Mouse (Mus musculus): ENCODE data around the gene Lbx2. TPM values are rescaled to one million over a fixed set of nuclear protein-coding genes. Genes with fewer than 3 reads are reported as not detected.

Gene Lbx2
- polyA plus RNA-seq, 1 experiment = 0.71 TPM

DNA sequence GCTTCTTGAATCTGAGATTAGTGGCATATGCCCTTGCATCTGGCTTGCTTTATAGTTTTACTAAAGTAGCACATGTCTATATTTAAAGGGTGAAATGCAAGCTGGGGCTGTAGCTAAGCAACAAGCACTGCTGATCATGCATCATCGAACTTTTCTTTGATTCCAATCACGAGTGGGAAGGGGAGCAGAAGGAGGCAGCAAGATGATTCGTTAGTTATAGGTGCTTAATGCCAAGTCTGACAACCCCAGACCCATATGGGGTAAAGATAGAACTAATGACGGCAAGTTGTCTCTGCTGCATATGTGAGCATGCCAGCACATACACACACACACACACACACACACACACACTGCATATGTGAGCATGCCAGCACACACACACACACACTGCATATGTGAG, 18.0 kb downstream of the Lbx2 start:
- WGBS = 84% methylated on average over 4 of the region's 4 CpGs
- no peak for DNase-seq (ENCODE audit: low read depth, low spot score)

DNA sequence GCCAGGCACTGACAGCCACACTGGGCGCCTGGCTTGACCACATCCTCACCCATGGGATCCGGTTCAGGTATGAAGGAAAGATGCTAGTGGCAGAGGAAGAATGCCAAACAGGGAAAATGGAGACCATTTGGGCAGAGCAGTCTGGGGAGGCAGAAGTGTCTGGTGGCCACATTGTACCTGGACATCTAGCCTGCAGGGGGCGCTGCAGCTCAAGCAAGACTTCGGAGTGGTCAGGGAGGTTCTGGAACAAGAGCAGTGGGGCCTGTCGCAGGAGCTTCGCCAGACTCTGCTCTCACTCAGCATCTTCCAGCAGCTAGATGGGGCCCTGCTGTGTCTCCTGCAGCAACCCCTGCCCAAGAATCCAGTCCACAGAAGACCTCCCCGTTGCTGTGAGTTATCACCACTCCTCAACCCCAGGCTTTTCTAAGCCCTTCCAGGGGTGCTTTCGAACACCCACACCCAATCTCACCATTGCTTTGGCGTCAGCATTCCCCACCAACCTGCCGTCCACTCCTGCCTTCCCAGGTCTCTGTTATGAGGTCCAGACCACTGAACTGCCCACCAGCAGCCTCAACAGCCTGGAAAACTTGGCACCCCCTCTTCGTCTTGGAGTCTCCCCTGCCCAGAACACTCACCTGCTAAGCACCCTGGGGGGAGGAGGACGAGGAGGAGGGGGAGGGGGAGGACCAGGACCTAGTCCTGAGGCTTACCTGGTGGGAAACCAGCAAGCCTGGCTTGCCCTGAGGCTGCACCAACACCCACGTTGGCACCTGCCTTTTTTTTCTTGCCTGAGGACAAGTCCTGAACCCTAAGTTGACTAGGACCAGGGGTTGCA, 21.6 kb downstream of the Lbx2 start:
- DNase-seq (ENCODE audit: low read depth, low spot score) = no peak
- WGBS = 41% methylated on average over 13 of the region's 13 CpGs

DNA sequence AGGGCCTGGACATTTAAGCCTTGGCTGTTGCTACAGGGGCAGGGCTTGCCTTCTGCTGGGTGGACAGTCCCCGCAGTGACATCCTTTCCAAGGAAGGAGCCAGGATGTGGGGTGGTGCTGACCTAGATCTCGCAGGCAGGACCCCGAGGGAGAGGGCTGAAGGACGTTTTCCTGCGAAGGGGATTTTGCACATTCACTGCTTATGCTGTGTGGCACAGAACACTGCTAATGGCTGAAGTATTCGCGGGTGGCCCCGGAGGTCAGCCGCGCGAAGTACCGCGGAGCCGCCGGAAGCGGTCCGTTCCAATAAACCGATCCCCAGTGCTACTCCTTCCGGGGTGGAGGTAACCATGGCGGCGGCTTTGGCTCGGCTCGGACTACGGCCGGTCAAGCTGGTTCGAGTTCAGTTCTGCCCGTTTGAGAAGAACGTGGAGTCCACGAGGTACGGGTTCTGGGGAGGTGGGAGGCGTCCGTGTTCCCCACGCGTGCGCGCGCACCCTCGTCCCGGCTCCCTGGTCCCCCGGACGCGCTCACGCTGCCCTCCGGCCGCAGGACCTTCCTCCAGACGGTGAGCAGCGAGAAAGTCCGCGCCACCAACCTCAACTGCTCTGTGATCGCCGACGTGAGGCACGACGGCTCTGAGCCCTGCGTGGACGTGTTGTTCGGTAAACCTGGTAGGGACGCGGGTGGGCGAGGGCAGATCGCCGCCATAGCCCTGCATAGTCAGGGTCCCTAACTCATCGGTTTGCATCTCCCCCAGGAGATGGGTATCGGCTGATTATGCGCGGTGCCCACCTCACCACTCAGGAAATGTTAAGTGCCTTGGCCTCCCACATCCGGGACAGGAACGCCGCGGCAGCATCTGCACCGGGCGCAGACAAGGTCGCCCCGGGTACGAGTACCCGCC, 22.8 kb downstream of the Lbx2 start, which contains the start of gene Mrpl53:
Gene Mrpl53 (plus strand): TSS at position 279 of the 907 bp plus-strand sequence.
- WGBS = 1% methylated on average over 76 of the region's 76 CpGs
- DNase-seq (ENCODE audit: low read depth, low spot score) = no peak

DNA sequence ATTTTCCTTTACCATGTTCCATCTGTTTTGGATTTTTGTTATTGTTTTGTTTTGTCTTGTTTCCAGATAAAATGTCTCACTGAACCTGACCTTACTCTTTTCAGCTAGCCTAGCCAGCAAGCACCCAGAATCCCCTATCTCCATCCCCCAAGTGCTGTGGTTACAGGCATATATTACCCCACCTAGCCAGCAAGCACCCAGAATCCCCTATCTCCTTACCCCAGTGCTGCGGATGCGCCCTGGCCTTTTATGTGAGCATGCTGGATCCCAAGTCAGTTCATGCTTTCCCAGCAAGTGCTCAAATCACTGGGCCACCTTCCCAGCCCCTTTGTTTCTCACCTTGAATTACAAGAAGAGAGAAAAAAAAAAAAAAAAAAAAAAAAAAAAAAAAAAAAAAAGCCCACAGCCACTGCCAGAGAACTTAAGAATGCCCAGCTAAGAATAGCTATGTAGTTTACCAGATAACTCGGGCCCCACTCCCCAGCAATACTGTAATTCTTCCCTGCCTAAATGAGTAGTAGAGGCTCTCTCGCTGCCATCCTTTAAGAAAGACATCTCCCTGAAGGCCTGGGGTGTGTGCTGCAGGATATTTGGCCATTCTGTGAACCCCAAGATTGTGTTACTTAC, 25.5 kb downstream of the Lbx2 start:
- no peak for DNase-seq (ENCODE audit: low read depth, low spot score)
- 84% methylated on average over 4 of the region's 4 CpGs for WGBS

DNA sequence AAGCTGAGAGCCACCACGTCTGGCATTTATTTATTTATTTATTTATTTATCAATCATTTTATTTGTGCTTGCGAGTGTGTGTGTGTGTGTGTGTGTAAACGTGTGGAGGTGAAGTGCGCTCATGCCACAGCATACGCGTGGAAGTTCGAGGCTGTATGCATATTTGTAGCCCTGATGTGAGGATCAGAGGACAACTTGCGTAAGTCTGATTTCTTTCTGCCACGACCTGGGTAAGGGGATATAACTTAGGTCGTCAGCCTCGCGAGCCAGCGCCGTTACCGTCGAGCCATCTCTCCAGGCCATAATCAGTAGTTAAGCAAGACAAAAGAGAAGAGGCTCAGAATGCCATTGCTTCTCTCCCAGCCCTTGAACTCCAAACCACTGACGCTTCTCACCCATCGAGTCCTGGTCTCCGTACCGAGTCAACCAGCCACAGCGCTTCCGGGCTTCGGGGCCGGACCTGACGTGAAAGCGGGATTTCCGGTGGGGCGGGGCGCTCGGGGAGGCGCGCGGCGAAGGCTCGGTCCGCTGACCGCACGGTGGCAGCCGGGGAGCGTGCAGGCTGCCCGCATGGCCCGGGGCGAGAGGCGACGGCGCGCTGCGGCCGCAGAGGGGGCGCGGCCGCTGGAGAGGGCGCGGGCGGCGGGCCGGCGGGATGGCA, 29.0 kb downstream of the Lbx2 start, which contains the start of gene Mogs:
Gene Mogs (plus strand): TSS at position 486 of the 661 bp plus-strand sequence.
- DNase-seq (ENCODE audit: low read depth, low spot score) = no peak
- under 1% methylated on average over 57 of the region's 58 CpGs for WGBS

DNA sequence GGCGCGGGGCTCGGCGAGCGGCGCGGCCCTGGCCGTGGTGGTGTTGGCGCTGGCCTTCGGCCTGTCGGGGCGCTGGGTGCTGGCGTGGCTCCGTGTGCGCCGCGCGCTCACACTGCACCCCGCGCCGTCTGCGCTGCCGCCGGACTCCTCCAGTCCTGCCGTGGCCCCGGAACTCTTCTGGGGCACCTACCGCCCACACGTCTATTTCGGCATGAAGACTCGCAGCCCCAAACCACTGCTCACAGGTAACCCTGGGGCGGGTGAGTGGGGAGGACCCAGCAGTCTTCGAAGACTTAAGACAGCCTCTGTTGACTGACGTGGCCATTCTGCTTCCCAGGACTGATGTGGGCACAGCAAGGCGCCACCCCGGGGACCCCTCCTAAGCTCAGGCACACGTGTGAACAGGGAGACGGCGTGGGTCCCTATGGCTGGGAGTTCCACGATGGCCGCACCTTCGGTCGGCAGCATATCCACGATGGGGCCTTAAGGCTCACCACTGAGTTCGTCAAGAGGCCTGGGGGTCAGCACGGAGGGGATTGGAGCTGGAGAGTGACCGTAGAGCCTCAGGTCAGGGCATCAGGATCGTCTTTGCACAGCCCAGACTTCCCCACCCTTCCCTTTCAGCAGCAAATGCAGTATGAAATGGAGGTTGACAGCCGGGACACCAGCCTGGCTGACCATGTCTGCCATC, 29.7 kb downstream of the Lbx2 start:
- no peak for DNase-seq (ENCODE audit: low read depth, low spot score)
- under 1% methylated on average over 47 of the region's 48 CpGs for WGBS

DNA sequence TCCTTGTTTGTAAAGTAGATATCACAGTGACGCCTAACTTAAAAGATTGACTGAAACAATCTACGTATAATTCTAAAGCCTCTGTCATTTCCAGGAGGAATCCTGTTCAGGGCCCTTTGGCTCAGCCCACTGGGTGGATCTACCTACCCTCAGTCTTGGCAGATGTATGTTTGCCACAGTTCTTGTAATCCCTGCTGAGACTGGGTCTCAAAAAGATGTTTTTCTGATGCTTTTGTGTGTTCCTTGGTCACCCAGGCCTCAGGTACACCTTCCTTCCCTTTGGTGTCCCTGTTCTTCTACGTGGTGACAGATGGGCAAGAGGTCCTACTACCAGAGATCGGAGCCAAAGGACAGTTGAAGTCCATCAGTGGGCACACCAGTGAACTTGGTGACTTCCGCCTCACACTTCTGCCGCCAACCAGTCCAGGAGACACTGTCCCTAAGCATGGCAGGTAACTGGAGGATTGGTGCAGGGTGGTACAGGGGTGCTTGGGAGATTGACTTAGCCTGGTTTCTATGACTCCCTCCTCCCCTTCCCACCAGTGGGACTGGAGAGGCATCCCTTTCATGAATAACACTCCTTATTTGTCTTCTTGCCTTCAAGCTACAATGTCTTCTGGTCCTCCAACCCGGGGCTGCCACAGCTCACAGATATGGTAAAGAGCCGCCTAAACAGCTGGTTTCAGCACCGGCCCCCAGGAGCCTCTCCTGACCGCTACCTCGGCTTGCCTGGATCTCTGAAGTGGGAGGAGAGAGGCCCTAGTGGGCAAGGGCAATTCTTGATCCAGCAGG, 30.4 kb downstream of the Lbx2 start:
- no peak for DNase-seq (ENCODE audit: low read depth, low spot score)
- WGBS = 66% methylated on average over 11 of the region's 11 CpGs

DNA sequence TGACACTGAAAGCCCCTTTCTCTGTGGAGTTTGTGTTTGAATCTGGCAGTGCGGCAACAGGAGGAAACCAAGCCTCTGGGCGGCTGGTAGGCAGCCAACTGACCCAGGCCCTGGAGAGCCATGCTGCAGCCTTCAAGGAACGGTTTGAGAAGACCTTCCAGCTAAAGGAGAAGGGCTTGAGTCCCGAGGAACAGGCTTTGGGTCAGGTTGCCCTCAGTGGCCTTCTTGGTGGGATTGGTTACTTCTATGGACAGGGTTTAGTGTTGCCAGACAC, 30.9 kb downstream of the Lbx2 start:
- 85% methylated on average over 4 of the region's 4 CpGs for whole genome bisulfite sequencing
- DNase-seq (ENCODE audit: low read depth, low spot score) = no peak

DNA sequence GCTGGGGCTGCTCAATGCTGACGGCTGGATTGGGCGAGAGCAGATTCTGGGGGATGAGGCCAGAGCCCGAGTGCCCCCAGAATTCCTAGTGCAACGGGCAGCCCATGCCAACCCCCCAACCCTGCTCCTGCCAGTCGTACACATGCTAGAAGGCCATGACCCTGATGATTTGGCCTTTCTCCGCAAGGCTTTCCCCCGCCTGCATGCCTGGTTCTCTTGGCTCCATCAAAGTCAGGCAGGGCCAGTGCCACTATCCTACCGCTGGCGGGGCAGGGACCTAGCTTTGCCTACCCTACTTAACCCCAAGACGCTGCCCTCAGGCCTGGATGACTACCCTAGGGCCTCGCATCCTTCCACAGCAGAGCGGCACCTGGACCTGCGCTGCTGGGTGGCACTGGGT, 31.4 kb downstream of the Lbx2 start:
- 90% methylated on average over 13 of the region's 13 CpGs for WGBS
- no peak for DNase-seq (ENCODE audit: low read depth, low spot score)

DNA sequence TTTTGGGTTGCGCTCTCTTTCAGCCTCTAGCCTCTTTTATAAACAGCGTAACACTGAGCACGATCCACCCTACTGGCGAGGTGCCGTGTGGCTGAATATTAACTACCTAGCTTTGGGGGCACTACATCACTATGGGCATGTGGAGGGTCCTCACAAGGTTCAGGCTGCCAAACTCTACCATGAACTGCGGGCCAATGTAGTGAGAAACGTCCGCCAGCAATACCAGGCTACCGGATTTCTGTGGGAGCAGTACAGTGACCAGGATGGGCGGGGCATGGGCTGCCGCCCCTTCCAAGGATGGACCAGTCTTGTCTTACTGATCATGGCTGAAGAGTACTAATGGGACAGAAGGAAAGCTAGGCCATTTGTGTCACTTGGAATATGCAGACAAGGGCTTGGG, 32.2 kb downstream of the Lbx2 start:
- 81% methylated on average over 11 of the region's 11 CpGs for WGBS
- no peak for DNase-seq (ENCODE audit: low read depth, low spot score)

DNA sequence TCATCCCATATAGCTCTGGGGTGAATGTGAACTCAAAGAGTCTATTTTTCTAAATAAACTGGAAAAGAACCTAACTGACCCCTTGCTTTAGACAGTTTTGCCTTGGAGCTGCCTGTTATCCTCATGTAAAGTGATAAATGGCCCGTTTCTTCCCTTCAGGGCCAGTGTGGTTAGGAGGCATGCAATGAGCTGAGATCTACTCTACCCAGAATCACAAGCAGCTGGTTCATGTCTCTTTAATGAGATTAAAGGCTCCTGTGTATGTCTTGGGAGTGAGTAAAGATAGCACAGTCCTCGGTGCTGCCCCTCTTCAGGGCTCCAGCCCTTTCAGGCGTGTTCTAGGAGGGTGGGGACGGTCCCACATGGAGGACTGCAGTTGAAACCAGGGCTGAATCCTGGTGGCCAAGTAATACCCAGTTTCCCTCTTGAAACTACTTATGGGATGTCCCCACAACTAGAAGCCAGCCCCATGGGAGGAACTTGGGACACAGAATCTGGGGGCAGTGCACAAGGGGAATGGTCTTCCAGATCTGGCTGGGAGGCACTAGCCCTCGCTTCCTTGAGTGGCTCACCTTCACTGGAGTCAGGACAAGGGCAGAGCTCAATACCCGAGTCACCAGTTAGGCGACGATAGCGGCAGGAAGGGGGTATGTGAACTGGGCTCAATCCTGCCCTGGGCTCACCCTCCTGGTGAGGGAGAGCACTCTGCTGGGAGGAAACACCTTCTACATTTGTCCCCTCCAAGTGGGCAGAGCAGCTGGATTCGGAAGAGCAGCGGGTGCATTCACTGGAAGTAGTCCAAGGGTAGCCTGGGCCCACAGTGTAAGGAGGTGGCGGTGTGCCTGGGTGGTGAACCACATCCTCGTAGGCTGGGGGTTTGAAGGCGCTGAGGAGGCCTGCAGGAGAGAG, 32.9 kb downstream of the Lbx2 start:
- no peak for DNase-seq (ENCODE audit: low read depth, low spot score)
- WGBS = 72% methylated on average over 14 of the region's 14 CpGs

DNA sequence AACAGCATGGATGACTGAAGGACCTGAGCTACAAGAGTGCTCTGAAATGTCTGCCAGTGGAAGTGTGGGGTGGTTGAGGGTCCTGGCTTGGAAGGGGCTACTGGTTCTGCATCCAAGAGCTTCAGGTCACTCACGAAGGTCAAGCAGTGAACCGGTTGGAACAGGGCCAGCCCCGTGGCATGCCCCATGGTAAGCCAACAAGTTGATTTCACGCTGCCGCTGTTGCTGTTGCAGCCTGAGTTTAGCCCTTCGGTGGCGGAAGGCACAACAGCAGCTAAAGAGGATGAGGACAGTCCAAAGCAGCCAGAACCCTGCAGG, 33.5 kb downstream of the Lbx2 start:
- no peak for DNase-seq (ENCODE audit: low read depth, low spot score)
- 60% methylated on average over 7 of the region's 7 CpGs for WGBS

DNA sequence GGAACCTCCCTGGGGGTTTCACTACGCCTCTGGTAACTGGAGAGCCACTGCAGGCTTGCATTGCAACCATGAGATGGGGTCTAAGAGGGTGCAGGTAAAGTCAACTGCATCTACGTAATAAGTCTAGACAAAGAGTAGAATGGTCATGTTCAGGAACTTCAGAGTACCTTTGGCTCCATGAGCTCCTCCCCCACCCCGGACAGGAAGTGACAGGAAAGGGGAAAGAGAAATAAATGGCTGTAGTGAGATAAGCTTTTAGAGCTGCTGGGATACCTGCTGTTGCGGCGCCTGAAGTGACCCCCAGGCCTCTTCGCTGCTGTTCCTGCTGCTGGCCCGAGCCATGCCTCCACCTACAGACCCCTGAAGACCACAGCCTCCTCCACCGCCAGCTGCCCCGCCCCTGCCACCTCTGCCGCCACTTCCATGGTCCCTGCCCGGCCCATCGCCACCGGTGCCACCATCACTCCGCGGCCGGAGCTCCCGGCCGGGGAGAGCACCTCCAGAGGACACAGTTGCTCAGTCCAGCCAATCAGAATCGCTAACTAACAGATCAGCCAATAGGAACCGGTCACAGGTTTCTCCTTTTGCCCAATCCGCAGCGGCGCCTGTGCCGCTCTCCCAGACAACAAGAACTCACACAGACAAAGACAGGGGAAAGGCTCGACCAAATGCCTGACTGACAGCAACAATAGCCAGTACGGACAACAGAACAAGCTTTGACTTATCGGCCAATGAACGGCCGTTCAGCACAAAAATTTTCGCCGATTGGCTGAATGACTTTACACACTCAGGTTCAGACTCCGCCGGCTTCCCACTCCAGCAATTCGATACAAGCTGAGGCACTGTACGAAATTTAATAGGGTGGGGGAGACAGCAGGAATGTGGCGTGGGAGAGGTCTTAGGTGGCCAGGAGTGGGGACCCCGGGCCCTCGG, 35.0 kb downstream of the Lbx2 start, which contains the start of gene Wbp1:
Gene Wbp1 (minus strand): TSS at position 630 of the 933 bp plus-strand sequence.
- under 1% methylated on average over 37 of the region's 38 CpGs for WGBS
- peak; percentile 100 for DNase-seq (ENCODE audit: low read depth, low spot score)

DNA sequence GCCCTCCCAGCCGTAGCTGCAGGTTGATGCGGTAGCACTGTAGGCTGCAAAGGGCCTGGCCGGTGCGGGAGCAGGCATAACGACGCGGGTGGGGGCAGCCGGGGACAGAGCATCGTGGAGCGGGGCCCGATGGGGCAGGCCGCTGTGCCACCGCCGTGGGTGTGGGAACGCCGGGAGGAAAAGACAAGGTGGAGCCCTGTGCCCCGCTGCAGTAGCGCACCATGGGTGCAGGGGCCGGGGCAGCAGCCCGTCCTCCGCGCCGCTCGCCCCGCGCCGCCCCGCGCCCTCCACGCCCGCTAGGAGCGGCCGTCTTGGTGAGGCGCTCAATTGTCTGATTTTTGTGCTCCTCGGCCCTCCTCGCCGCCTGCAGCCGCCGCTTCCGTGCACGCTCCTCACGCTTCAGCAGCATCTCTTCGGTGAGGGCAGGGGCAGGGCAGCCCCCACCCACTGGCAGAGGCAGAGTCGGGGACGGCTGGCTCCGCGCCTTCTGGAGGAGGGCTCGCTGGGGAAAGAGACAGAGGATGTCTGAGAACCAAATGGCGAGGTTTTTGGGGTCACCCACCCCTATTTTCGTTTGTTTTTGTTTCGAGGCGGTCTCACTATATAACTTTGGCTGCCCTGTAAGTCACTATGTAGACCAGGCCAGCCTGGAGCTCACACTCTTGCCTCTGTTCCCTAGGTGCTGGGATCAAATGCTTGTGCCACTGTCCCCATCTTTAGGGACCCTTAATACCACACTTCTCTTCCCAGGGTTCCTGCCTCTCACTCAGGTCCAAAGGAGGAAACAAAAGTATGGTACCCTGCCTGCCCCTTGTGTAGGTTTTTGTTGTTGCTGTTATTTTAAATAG, 35.9 kb downstream of the Lbx2 start:
- 2% methylated on average over 52 of the region's 52 CpGs for WGBS
- no peak for DNase-seq (ENCODE audit: low read depth, low spot score)

DNA sequence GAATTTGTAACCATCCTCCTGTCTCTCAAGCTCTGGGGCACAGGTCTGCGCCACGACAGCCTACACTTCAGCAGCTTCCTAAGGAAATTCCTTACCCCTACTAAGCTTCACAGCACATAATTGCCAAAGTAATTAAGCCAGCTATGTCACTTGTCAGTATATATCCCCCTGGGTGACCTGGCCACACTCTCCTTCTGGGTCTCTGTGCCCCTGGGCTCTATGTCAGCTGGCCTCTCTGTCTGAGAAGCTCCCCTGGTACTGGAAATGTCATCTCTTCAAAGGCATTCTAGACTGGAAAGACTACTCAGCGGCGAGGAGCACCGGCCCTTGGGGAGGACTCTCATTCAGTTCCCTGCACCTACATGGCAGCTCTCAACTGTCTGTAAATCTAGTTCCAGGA, 36.8 kb downstream of the Lbx2 start:
- DNase-seq (ENCODE audit: low read depth, low spot score) = no peak
- WGBS = 89% methylated on average over 5 of the region's 5 CpGs

DNA sequence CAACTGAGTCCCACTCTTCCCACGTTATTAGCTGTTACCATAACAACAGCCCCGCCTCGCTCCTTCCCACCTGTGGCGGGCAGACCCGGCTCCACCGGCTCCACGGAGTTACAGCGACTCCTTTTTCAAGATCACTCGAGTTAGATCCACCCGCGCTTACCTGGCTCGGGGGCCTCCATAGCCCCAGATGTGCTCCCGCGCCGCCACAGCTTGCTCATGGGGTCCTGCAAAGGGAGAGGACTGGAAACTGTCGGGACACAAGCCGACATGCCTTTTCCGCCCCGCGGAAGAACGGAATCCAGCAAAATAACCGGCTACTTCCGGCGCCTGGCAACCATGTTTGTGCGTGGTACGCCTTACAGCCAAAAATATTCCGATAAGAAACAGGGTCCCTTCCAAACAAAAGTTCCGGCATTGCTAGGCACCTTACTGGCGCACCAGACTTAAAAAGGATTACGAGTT, 38.7 kb downstream of the Lbx2 start:
- no peak for DNase-seq (ENCODE audit: low read depth, low spot score)
- under 1% methylated on average over 30 of the region's 30 CpGs for WGBS
